17 mouse cellular contexts compared by ENCODE assay signal in the genomic region with DNA sequence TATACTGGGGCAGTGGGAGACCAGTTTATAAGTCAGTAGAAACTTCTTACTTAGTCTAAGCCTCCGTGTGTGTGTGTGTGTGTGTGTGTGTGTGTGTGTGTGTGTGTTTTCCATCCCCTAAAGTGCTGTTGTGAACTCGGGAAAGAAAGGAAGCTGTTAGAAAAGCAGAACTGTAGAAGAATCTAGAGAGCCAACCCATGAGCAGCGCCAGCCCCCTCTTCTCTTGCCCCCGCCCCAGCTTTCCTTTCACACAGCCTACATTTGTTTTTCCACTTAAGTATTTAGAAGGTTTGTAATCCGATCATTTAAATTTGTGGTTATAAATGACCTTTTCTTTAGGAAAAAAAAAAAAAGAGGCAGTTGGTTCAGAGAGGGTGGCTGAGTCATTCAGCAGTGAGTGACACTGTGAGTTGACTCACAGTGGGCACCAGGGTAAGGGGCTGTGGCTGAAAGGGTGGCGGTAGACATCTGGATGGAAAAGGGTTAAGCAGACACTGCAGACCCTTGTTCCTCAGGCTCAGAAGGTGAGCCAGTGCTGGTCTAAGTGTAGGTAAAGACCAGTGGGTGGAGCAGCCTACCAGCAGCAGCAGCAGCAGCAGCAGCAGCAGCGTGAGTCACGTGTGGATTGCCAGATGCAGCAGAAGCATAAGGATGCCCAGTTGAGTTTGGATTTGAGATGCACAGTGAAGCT.
DNase-seq lines count a peak whose midpoint lies in the region; ATAC-seq and TF ChIP-seq lines count a peak whose summit lies in the region.
"Had no signal": no experiment of that assay in that cellular context is flagged by ENCODE, and none has a peak within 500 bp of the region (broad histone marks: within the 10 kb centered on the region; RNA-seq: fewer than 3 reads in every experiment).

No protein-coding gene starts in this region.

- no peak overlapping the region for H3ac ChIP-seq in C2C12 (ENCODE audit: control insufficient read depth, insufficient read length, low read depth)

- peaks cover 15% of the 10 kb centered on the region for H3K4me1 ChIP-seq in forebrain, embryonic 14.5 days (ENCODE audit: control insufficient read depth, insufficient read depth, low read length)
- H3K4me1 ChIP-seq in forebrain, embryonic 15.5 days: peaks cover 43% of the 10 kb centered on the region

- 60% methylated on average over 8 of the region's 8 CpGs for WGBS in forebrain, embryonic 14.5 days
- 47% methylated on average over 8 of the region's 8 CpGs for WGBS in forebrain, embryonic 15.5 days

- no peaks in the 10 kb centered on the region for H3K9me3 ChIP-seq in forebrain, embryonic 14.5 days (replicated peaks; ENCODE audit: control insufficient read depth, low read length)
- H3K9me3 ChIP-seq in forebrain, embryonic 15.5 days: no peaks in the 10 kb centered on the region
- H3K9me3 ChIP-seq: limb, embryonic 15.5 days; neural tube, embryonic 15.5 days had no signal

- H3K27ac ChIP-seq in forebrain, embryonic 14.5 days (ENCODE audit: low read depth, low read length): no peak overlapping the region
- H3K27ac ChIP-seq in forebrain, embryonic 15.5 days (replicated peaks): no peak overlapping the region
- H3K27ac ChIP-seq: limb, embryonic 15.5 days; neural tube, embryonic 15.5 days had no signal

- H3K79me3 ChIP-seq in C2C12 (ENCODE audit: low read depth): no peaks in the 10 kb centered on the region

- peaks cover 12% of the 10 kb centered on the region for H3K79me2 ChIP-seq in C2C12 (ENCODE audit: control insufficient read depth, insufficient read depth)

- H3K4me3 ChIP-seq in forebrain, embryonic 14.5 days (ENCODE audit: low read depth, low read length): no peak overlapping the region
- no peak overlapping the region for H3K4me3 ChIP-seq in forebrain, embryonic 15.5 days
- no peak overlapping the region for H3K4me3 ChIP-seq in C2C12 (ENCODE audit: insufficient read depth, poor library complexity, severe bottlenecking)
- H3K4me3 ChIP-seq: limb, embryonic 15.5 days; neural tube, embryonic 15.5 days had no signal

- no peaks in the 10 kb centered on the region for H3K27me3 ChIP-seq in forebrain, embryonic 14.5 days (replicated peaks; ENCODE audit: control insufficient read depth, insufficient read depth, low read length)
- H3K27me3 ChIP-seq in forebrain, embryonic 15.5 days: no peaks in the 10 kb centered on the region
- no peaks in the 10 kb centered on the region for H3K27me3 ChIP-seq in C2C12 (ENCODE audit: control insufficient read depth, insufficient read depth, insufficient read length)
- H3K27me3 ChIP-seq: limb, embryonic 15.5 days; neural tube, embryonic 15.5 days had no signal

- ATAC-seq in forebrain, embryonic 14.5 days: 0 out of 2 replicates have a peak, but pooled peaks have one; percentile 19
- ATAC-seq in forebrain, embryonic 15.5 days (replicated peaks): no peak
- ATAC-seq in megakaryocyte, adult 5-6 weeks (ENCODE audit: poor library complexity, severe bottlenecking): peak; percentile 48; the same call in 1 of the 2 replicates

- H3K9ac ChIP-seq in forebrain, embryonic 14.5 days (ENCODE audit: low read length): no peak overlapping the region
- no peak overlapping the region for H3K9ac ChIP-seq in forebrain, embryonic 15.5 days (replicated peaks)
- H3K9ac ChIP-seq: limb, embryonic 15.5 days; neural tube, embryonic 15.5 days had no signal

- no peaks in the 10 kb centered on the region for H3K36me3 ChIP-seq in forebrain, embryonic 14.5 days (ENCODE audit: control insufficient read depth, insufficient read depth, low read length)
- no peaks in the 10 kb centered on the region for H3K36me3 ChIP-seq in forebrain, embryonic 15.5 days
- H3K36me3 ChIP-seq in C2C12 (ENCODE audit: control insufficient read depth, insufficient read depth): no peaks in the 10 kb centered on the region
- H3K36me3 ChIP-seq: limb, embryonic 15.5 days; neural tube, embryonic 15.5 days had no signal

- no peak for DNase-seq in forebrain, embryonic 14.5 days (ENCODE audit: low spot score)
- peak; percentile 36 to 41 for DNase-seq in adrenal gland, postnatal 36 days
- DNase-seq in kidney, adult 18-20 months: no peak
- DNase-seq in thymus, postnatal 10 days (ENCODE audit: low spot score in 2 of 2): no peak
- no peak for DNase-seq in ovary, postnatal 14 days (ENCODE audit: low spot score)
- DNase-seq: cerebellum, adult 8-10 months; heart, postnatal 14 days; kidney, adult 11 months; kidney, postnatal 4 days; lung, adult 18-20 months; lung, postnatal 4 days; thymus, adult 18-20 months had no signal

- no peak for TF ChIP-seq CTCF in C2C12 (IDR thresholded peaks at IDR 0.05; ENCODE audit: control insufficient read depth, insufficient read depth, insufficient read length)

- H3K4me2 ChIP-seq in forebrain, embryonic 14.5 days (ENCODE audit: low read length): no peak overlapping the region
- no peak overlapping the region for H3K4me2 ChIP-seq in forebrain, embryonic 15.5 days (replicated peaks)
- H3K4me2 ChIP-seq: limb, embryonic 15.5 days; neural tube, embryonic 15.5 days had no signal

TF ChIP-seq in C2C12, 6 proteins besides CTCF, POLR2A, EP300 and RAD21:
- TF ChIP-seq USF1 (IDR thresholded peaks at IDR 0.05; ENCODE audit: low read depth) (peak; percentile 66), FOSL1 (IDR thresholded peaks at IDR 0.05; ENCODE audit: insufficient read depth, low read length, poor library complexity, severe bottlenecking) (peak; percentile 28), MYOG (IDR thresholded peaks at IDR 0.05; ENCODE audit: control insufficient read depth, extremely low read depth, insufficient read length) (no peak)

Comparison
In these comparisons a context has a peak if more than half of its experiments do, and no peak if none do; other contexts are left out.
1. DNase-seq: peak in adrenal gland, postnatal 36 days (2 of 2); none in forebrain, embryonic 14.5 days (single experiment), kidney, adult 18-20 months (single experiment), thymus, postnatal 10 days (0 of 2) and ovary, postnatal 14 days (single experiment).